Mouse (Mus musculus) ES-E14 (cell line): Measurements from ENCODE around the gene Lmx1b.

Experiments used
- MAFK ChIP-seq: IDR thresholded peaks from 2 replicates; pipeline ENCODE4 v1.6.1; 2014; ENCODE audit warnings: mild to moderate bottlenecking, low read depth, low read length, inconsistent platforms; ENCODE audit not compliant: insufficient read depth
- ZC3H11A ChIP-seq: IDR thresholded peaks from 2 replicates; pipeline ENCODE4 v1.6.1; 2012; ENCODE audit warnings: low read depth, mild to moderate bottlenecking, inconsistent platforms, low read length, borderline replicate concordance

GRCm38 (mm10) chr2:33632551-33633059, 7.7 kb downstream of the Lmx1b start:
- TF ChIP-seq ZC3H11A (no peak), MAFK (no peak)
